Mouse (Mus musculus): ENCODE results near the gene Dpm3. TPM values are rescaled to one million over a fixed set of nuclear protein-coding genes. Genes with fewer than 3 reads are reported as not detected.

The Dpm3 gene
- polyA plus RNA-seq, 1 experiment from 2014 or later, result 149 TPM

DNA sequence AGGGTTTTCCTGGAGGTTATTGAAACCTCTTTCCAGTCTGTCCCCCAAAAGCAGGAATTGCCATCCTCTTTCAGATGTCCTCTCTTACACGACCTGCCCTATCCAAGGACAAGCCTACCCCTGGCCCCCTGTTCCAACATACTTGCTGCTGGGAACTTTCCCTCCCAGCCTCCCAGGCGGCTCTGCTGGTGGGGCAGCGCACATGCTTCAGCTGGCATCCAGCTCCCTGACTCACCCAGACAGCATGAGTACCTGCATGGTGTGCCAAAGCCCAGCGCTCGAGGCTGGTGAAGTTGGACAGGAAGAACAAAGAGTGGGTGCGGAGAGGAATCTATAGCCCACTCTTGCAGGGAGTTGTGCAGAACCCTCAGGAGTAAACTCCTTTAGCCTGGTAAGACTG is 11.7 kb downstream of the Dpm3 start:
- Histone ChIP-seq H3K27me3 (no peaks in the 10 kb centered on the region), H3K4me3 (replicated peaks) (peak overlapping the region; percentile 57; the same call in 1 of the 2 replicates), H3K9ac (0 out of 2 replicates have a peak overlapping the region, but pooled peaks have one; percentile 63), H3K4me1 (peaks cover 43% of the 10 kb centered on the region), H3K36me3 (peaks cover 46% of the 10 kb centered on the region), H3K27ac (peak overlapping the region; percentile 90), H3K4me2 (peak overlapping the region; percentile 78), H3K9me3 (replicated peaks) (no peaks in the 10 kb centered on the region)
- ATAC-seq (replicated peaks; ENCODE audit: low FRiP score), result no peak
- WGBS, result 64% methylated on average over 6 of the region's 6 CpGs

DNA sequence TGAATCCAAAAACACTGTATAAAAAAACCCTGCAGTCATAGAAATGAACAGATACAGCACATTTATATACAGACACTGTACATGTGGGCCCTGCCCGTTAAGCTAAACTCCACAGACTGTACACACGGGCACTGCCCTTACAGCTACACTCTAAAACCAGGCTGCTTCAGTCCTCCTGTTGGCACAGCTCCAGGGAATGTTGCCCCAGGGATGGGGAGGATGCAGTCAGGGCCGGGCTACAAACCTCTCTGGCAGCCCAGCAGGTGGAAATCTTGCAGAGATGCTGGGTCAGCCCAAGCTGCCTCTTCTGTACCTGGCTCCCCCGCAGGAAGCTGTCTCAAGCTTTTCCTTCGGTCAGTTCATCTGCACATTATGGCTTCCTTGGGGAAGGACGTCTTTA is 12.6 kb downstream of the Dpm3 start:
- H3K27ac ChIP-seq, result no peak overlapping the region
- WGBS, result 59% methylated on average over 6 of the region's 6 CpGs
- peaks cover 46% of the 10 kb centered on the region for H3K4me1 ChIP-seq
- no peak overlapping the region for H3K4me2 ChIP-seq
- H3K9ac ChIP-seq, result no peak overlapping the region
- H3K27me3 ChIP-seq, result no peaks in the 10 kb centered on the region
- no peak for ATAC-seq (replicated peaks; ENCODE audit: low FRiP score)
- H3K36me3 ChIP-seq, result peaks cover 50% of the 10 kb centered on the region
- H3K9me3 ChIP-seq (replicated peaks), result no peaks in the 10 kb centered on the region
- H3K4me3 ChIP-seq (replicated peaks), result no peak overlapping the region

DNA sequence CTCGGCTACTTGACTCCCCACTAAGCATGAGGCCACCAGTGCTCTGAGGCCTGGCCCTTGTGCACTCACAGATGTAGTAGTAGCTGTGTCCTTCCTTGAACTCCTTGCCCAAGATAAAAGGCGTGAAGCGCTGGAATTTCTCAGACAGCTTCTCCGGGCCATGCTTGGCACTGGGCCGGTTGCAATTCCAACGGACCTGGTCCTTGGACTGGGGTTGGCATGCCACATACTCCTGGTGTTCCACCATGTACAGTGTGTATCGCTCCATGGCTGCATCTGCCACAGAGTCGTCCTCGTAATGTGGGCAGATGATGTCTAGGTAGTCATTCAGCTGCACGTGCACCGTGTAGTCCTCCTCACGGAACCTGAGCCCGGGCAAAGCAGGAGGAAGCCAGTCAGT is 16.9 kb downstream of the Dpm3 start:
- H3K4me2 ChIP-seq, result peak overlapping the region; percentile 96

DNA sequence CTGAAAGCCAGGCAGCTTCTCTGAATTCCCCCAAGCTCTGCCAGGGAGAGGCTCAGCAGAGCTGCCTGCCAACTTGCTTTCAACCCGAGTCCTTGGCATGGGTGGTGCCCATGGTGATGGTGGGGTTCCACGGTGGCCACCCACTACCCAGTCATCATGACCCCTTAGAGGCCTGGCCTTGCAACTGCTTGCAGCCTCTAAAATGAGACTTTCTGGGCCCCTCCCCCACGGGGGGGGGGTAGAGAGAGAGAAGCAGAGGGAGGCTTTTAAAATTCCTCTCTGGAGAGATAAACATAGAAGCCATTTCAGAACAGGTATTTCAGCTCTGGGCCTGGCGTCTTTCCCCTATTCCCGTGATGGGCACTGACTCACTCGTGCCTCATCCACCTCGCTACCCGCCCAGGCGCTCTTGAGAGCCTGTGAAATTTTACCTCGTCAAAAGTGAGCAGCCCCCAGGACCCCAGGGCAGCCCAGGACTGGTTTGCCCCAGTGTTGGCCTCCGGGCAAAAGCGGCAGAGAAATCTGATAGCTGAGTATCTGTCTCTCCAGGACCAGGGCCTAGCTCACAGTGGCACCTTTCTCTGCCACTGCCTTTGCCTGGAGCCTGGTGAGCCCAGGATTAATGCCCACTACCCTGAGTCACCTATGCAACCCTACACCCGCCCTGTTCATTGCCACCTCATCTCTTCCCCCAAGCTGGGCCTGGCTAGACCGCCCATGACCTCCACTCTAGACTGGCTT is 18.3 kb downstream of the Dpm3 start:
- Histone ChIP-seq H3K4me3 (replicated peaks) (peak overlapping the region; percentile 65), H3K4me2 (peak overlapping the region; percentile 96), H3K9ac (peak overlapping the region; percentile 77), H3K9me3 (replicated peaks) (no peaks in the 10 kb centered on the region), H3K27ac (peak overlapping the region; percentile 95), H3K27me3 (peaks cover 4% of the 10 kb centered on the region; the same call in 1 of the 2 replicates), H3K4me1 (peaks cover 62% of the 10 kb centered on the region), H3K36me3 (peaks cover 34% of the 10 kb centered on the region)
- peak; percentile 3; the same call in 1 of the 2 replicates for ATAC-seq (replicated peaks; ENCODE audit: low FRiP score)
- WGBS, result 23% methylated on average over 14 of the region's 14 CpGs

More for the DNA sequence above, 16.9 kb downstream of the Dpm3 start:
- Histone ChIP-seq H3K27me3 (peaks cover 4% of the 10 kb centered on the region; the same call in 1 of the 2 replicates), H3K36me3 (peaks cover 43% of the 10 kb centered on the region), H3K4me3 (replicated peaks) (no peak overlapping the region), H3K27ac (peak overlapping the region; percentile 95; the same call in 1 of the 2 replicates), H3K4me1 (peaks cover 49% of the 10 kb centered on the region), H3K9me3 (replicated peaks) (no peaks in the 10 kb centered on the region), H3K9ac (no peak overlapping the region)
- 90% methylated on average over 13 of the region's 13 CpGs for WGBS
- no peak for ATAC-seq (replicated peaks; ENCODE audit: low FRiP score)

DNA sequence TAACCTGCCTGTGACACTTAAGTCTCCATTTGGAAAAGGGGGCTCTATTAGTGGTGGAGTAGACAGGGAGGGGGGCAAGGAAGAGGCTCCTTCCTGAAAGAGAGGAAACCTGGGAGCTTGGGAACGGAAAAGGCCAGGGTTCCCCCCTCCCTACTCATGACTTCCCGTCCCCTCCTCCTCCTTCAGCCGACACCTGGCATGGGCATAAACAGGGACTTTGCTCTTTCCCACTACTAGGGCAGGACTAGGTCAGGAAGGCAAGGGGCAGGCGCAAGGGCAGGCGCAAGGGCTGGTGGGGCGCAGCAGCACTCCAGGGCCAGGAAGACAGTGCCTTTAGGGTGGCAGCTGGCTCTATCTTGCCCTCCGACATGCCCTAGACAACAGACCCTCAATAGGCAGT is 18.9 kb downstream of the Dpm3 start:
- H3K27me3 ChIP-seq, result peaks cover 4% of the 10 kb centered on the region; the same call in 1 of the 2 replicates
- WGBS, result 27% methylated on average over 7 of the region's 7 CpGs
- H3K36me3 ChIP-seq, result peaks cover 29% of the 10 kb centered on the region
- H3K4me1 ChIP-seq, result peaks cover 62% of the 10 kb centered on the region
- H3K9me3 ChIP-seq (replicated peaks), result no peaks in the 10 kb centered on the region
- H3K4me3 ChIP-seq (replicated peaks), result peak overlapping the region; percentile 65
- peak overlapping the region; percentile 95 for H3K27ac ChIP-seq
- peak overlapping the region; percentile 96 for H3K4me2 ChIP-seq
- peak overlapping the region; percentile 77 for H3K9ac ChIP-seq
- ATAC-seq (replicated peaks; ENCODE audit: low FRiP score), result peak; percentile 10; the same call in 1 of the 2 replicates

DNA sequence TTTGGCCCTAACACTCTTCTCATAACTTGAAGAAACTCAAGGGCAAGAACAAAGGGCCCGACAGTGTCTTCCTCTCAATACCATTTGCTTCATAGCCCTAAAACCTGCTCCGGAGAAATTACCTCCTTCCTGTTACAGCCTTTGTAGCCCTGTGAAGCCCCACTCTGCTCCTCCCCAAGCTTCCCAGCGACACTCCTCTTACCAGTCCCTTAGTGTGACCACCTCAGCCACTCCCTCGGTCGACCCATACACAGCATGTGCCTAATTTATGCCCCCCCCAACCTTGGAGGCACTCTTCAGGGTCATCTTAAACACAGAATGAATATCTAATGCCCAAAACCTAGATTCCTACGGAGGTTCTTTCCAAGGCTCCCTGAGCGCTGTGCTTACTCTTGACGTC is 19.5 kb downstream of the Dpm3 start:
- H3K9me3 ChIP-seq (replicated peaks), result no peaks in the 10 kb centered on the region
- peaks cover 62% of the 10 kb centered on the region for H3K4me1 ChIP-seq
- H3K27ac ChIP-seq, result peak overlapping the region; percentile 95
- peaks cover 24% of the 10 kb centered on the region for H3K36me3 ChIP-seq
- H3K27me3 ChIP-seq, result peaks cover 4% of the 10 kb centered on the region; the same call in 1 of the 2 replicates
- peak overlapping the region; percentile 77 for H3K9ac ChIP-seq
- peak overlapping the region; percentile 96 for H3K4me2 ChIP-seq
- no peak for ATAC-seq (replicated peaks; ENCODE audit: low FRiP score)
- 10% methylated on average over 8 of the region's 8 CpGs for WGBS
- H3K4me3 ChIP-seq (replicated peaks), result peak overlapping the region; percentile 65

DNA sequence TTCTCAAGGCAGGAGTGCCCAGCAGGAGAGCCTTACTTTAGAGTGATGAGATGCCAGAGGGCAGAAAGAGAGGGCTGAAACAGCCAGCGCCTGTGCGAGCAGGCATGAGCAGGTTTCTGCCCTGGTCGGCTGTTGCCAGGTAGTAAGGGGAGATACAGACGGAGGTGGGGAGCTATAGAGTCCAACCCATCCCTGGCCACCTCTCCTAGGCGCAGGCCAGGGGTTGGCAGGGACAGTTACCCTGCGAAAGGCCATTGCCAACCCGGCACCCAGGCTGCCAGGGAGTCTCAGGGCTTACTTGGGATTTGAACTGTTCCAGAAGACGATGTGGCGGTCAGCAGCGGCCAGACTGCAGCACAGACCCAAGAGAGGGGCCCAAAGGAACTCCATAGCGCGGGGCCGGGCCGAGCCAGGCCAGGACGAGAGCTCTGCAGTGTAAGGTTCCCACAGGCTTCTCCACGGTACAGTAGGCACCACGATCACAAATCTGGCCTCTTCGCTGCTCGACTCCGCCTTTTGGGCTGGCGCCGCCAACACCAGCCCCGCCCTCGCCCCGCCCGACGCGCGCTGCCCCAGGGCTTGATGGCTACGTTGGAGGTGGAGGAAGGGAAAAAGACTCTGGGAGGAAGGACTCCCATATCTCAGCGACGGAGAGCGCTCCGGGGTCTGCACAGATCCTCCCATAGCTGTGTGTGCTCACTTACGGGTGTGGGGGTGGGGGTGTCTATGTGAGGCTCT is 20.2 kb downstream of the Dpm3 start:
- no peaks in the 10 kb centered on the region for H3K9me3 ChIP-seq (replicated peaks)
- peak; percentile 81 for ATAC-seq (replicated peaks; ENCODE audit: low FRiP score)
- H3K36me3 ChIP-seq, result peaks cover 19% of the 10 kb centered on the region
- peak overlapping the region; percentile 65 for H3K4me3 ChIP-seq (replicated peaks)
- 1% methylated on average over 35 of the region's 35 CpGs for WGBS
- H3K4me2 ChIP-seq, result peak overlapping the region; percentile 96
- peaks cover 69% of the 10 kb centered on the region for H3K4me1 ChIP-seq
- peak overlapping the region; percentile 77 for H3K9ac ChIP-seq
- H3K27me3 ChIP-seq, result peaks cover 4% of the 10 kb centered on the region; the same call in 1 of the 2 replicates
- peak overlapping the region; percentile 95 for H3K27ac ChIP-seq

DNA sequence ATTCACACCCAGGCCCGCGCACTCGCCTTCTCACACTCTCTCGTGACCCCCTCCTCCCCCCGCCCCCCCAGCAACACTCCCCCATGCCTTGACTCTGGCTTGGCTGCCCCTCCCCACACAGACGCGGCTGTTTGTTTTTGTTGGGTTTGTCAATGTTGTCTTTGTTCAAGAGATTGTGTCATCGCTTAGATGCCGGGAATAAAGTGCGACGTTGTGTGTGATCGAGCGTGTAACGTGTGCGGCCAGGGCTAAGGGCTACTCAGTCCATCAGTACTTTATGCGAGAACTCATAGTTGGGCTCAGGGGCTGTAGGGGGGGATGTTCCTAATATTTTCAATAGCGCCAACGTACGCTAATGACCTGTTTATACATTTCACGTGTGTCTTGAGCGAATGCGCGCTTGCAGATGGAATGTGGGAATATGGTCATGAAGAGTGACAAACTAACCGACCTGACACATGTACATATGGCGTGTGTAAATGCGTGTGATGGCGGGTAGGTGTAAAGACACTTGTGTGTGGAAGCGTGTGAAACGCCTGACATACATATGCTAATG is 21.0 kb downstream of the Dpm3 start:
- H3K4me3 ChIP-seq (replicated peaks), result peak overlapping the region; percentile 65
- no peak for ATAC-seq (replicated peaks; ENCODE audit: low FRiP score)
- peak overlapping the region; percentile 77 for H3K9ac ChIP-seq
- H3K4me1 ChIP-seq, result peaks cover 71% of the 10 kb centered on the region
- H3K27ac ChIP-seq, result peak overlapping the region; percentile 95
- H3K36me3 ChIP-seq, result peaks cover 11% of the 10 kb centered on the region
- H3K9me3 ChIP-seq (replicated peaks), result no peaks in the 10 kb centered on the region
- peaks cover 4% of the 10 kb centered on the region; the same call in 1 of the 2 replicates for H3K27me3 ChIP-seq
- WGBS, result under 1% methylated on average over 29 of the region's 29 CpGs
- H3K4me2 ChIP-seq, result peak overlapping the region; percentile 96

DNA sequence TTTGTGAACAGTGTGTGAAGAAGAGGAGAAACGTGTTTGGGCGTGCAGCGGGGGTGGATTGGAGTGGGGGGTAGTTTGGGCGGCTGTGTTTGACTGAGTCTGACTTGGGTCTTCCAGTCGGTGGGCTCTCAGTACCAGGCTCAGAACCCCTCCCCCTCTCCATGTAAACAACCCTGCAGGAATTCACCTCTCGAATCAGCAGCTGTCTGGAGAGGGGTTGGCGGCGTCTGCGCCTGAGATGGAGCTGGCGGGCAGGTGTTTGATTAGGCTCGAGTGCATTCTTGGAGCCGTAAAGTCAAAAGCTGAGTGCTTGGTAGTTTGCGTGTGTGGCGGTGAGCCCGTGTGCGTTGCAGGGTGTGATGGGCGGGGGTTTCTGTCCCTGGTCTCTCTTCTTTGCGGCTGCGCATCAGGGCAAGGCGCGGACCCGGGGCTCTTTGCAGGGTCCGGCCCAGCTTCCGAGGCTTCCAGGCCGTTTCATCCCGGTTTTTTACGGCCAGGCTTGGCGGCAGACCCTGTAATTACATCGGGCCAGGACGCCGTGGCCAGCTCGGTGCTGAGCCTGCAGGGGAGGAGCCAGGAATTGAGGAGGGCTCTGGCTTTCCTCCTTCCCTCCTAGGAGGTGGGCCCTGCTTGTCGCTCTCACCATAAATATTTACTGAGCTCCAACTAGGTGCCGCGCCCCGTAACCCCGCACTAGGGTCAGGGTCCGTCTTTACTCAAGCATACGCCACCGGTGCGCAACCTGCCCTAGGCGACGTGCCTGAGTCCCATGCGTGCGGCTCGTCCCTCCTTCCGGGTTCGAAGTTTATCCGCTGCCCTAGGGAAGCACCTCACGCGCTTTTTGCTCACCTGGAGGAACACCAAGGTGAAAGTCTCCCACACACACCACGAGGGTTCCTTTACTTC is 21.7 kb downstream of the Dpm3 start, which contains the start of gene Efna1:
TSS of gene Efna1 (minus strand) at position 537 of the 906 bp plus-strand sequence.
- under 1% methylated on average over 52 of the region's 52 CpGs for WGBS
- Histone ChIP-seq H3K4me3 (replicated peaks) (peak within 1 kb of the TSS; percentile 65), H3K36me3 (peaks cover 4% of the 10 kb centered on the region; the same call in 1 of the 2 replicates), H3K9ac (peak within 1 kb of the TSS; percentile 77), H3K9me3 (replicated peaks) (no peaks in the 10 kb centered on the region), H3K27ac (peak within 1 kb of the TSS; percentile 95), H3K27me3 (peaks cover 4% of the 10 kb centered on the region; the same call in 1 of the 2 replicates), H3K4me1 (peaks cover 76% of the 10 kb centered on the region), H3K4me2 (peak within 1 kb of the TSS; percentile 96)
- ATAC-seq (replicated peaks; ENCODE audit: low FRiP score), result peak; percentile 26; the same call in 1 of the 2 replicates

DNA sequence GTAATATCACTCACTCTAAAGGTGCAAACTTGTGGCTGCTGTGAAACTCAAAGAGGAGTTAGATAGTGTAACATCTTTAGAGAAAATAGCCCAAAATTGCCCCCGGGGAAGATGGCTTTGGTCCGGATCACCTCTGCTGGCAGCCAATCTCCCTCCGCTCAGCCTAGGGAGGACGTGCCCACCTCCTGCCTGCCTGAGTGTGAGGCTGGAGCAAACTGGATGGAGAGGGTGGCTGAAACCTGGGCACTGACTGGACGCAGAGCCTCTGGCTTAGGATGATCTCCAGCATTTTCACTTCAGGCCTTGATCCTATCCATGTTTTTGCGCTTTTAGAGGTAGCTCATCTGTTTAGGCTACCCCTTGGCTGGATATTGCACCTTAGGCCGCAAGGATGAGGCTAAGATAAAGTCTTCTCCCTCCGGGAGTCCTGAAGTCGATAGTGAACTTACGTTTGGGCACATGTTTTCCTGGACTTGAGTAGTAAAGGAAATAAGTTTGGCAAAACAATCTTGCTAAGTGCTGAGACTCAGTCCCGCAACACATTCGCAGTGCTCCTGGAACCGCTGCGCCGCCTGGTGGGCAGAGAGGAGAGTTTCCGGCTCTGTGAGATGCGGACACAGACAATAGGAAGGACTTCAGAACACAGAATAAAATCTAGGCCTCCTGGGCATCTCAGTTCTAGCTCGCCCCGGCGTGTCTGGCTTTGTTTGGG is 22.6 kb downstream of the Dpm3 start:
- H3K27me3 ChIP-seq, result peaks cover 4% of the 10 kb centered on the region; the same call in 1 of the 2 replicates
- no peak for ATAC-seq (replicated peaks; ENCODE audit: low FRiP score)
- no peaks in the 10 kb centered on the region for H3K9me3 ChIP-seq (replicated peaks)
- 0 out of 2 replicates have a peak overlapping the region, but pooled peaks have one; percentile 15 for H3K9ac ChIP-seq
- peak overlapping the region; percentile 96 for H3K4me2 ChIP-seq
- H3K27ac ChIP-seq, result peak overlapping the region; percentile 95
- H3K4me1 ChIP-seq, result peaks cover 74% of the 10 kb centered on the region
- 10% methylated on average over 20 of the region's 20 CpGs for WGBS
- H3K4me3 ChIP-seq (replicated peaks), result peak overlapping the region; percentile 65
- H3K36me3 ChIP-seq, result no peaks in the 10 kb centered on the region
